35 mouse cellular contexts compared by ENCODE assay signal in the genomic region with DNA sequence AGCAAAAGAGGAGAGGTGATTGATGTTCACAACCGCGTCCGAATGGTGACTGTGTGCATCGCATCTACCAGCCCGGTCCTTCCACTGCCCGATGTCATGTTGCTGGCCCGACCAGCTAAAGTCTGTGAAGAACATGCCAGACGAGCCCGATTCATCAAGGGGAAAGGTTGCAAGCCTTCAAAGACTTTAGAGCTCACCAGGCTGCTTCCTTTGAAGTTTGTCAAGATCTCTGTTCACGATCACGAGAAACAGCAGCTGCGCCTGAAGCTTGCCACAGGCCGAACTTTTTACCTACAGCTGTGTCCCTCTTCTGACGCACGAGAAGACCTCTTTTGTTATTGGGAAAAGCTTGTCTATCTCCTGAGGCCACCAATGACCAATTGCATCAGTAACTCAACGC. TPM values are rescaled to one million over a fixed set of nuclear protein-coding genes. Genes with fewer than 3 reads are reported as not detected.
DNase-seq lines count a peak whose midpoint lies in the region; ATAC-seq and TF ChIP-seq lines count a peak whose summit lies in the region.
"Had no signal": no experiment of that assay in that cellular context is flagged by ENCODE, and none has a peak within 500 bp of the region (broad histone marks: within the 10 kb centered on the region; RNA-seq: fewer than 3 reads in every experiment).

No protein-coding gene starts in this region.

- no peak for TF ChIP-seq POLR2A in spleen, adult 2 months (IDR thresholded peaks at IDR 0.05; ENCODE audit: low read depth, low read length)
- TF ChIP-seq POLR2A in thymus, adult 2 months (IDR thresholded peaks at IDR 0.05; ENCODE audit: control insufficient read depth, extremely low read depth, insufficient read depth, low read length, poor library complexity): no peak

- no peak for DNase-seq in spleen, adult 2 months (ENCODE audit: low read depth in 1 of 2, low spot score in 2 of 2)
- DNase-seq in spleen, adult 12 weeks (ENCODE audit: low spot score): no peak
- peak; percentile 61 for DNase-seq in thymus, adult 2 months
- peak; percentile 63 to 68 for DNase-seq in thymus, postnatal 36 days
- DNase-seq in frontal cortex, adult 2 months (ENCODE audit: extremely low spot score in 1 of 2, low spot score in 1 of 2): no peak
- DNase-seq in gastrocnemius, postnatal 4 days (ENCODE audit: low spot score in 2 of 2): no peak
- DNase-seq in lung, postnatal 10 days: no peak
- DNase-seq: cerebellum, adult 2 months; cerebellum, postnatal 25 days; gastrocnemius, postnatal 36 days; kidney, adult 9 months; kidney, postnatal 10 days; liver, embryonic 13.5 days; lung, adult 18-20 months had no signal

- H3K27me3 ChIP-seq in spleen, adult 2 months (ENCODE audit: control insufficient read depth, insufficient read depth, low read length): no peaks in the 10 kb centered on the region
- H3K27me3 ChIP-seq in thymus, adult 2 months (ENCODE audit: control insufficient read depth, insufficient read depth, low read length): no peaks in the 10 kb centered on the region
- H3K27me3 ChIP-seq: forebrain, embryonic 13.5 days; limb, embryonic 15.5 days; liver, embryonic 13.5 days; midbrain, embryonic 13.5 days had no signal

- no peak overlapping the region for H3K4me3 ChIP-seq in spleen, adult 2 months (ENCODE audit: extremely low read depth, insufficient read depth, insufficient read length)
- no peak overlapping the region for H3K4me3 ChIP-seq in thymus, adult 2 months (ENCODE audit: control insufficient read depth, insufficient read depth, low read length)
- H3K4me3 ChIP-seq: forebrain, embryonic 13.5 days; limb, embryonic 10.5 days; limb, embryonic 15.5 days; liver, embryonic 13.5 days; midbrain, embryonic 13.5 days had no signal

- peak overlapping the region; percentile 37; the same call in 1 of the 2 replicates for H3K27ac ChIP-seq in spleen, adult 2 months (ENCODE audit: insufficient read depth, low read length)
- peak overlapping the region; percentile 77 for H3K27ac ChIP-seq in thymus, adult 2 months (ENCODE audit: control insufficient read depth, insufficient read depth, low read length)
- H3K27ac ChIP-seq: forebrain, embryonic 13.5 days; limb, embryonic 10.5 days; limb, embryonic 15.5 days; liver, embryonic 13.5 days; macrophage; midbrain, embryonic 13.5 days had no signal

- TF ChIP-seq CTCF in spleen, adult 2 months (IDR thresholded peaks at IDR 0.05; ENCODE audit: extremely low read depth, insufficient read depth, insufficient read length, insufficient replicate concordance): no peak
- no peak for TF ChIP-seq CTCF in thymus, adult 2 months (IDR thresholded peaks at IDR 0.05; ENCODE audit: borderline replicate concordance, control insufficient read depth, extremely low read depth, insufficient read depth, low read length, poor library complexity)

- peaks cover 2% of the 10 kb centered on the region; the same call in 1 of the 2 replicates for H3K4me1 ChIP-seq in spleen, adult 2 months (ENCODE audit: control insufficient read depth, insufficient read depth, insufficient read length)
- H3K4me1 ChIP-seq in thymus, adult 2 months (replicated peaks; ENCODE audit: control insufficient read depth, insufficient read depth, low read length): peaks cover 35% of the 10 kb centered on the region
- H3K4me1 ChIP-seq: forebrain, embryonic 13.5 days; limb, embryonic 15.5 days; midbrain, embryonic 13.5 days had no signal

- ATAC-seq in activated CD4-positive, CD25-positive, alpha-beta regulatory T cell, adult 4 months: peak; percentile 69
- ATAC-seq: forebrain, embryonic 13.5 days; hindbrain, embryonic 16.5 days; intestine, postnatal 0 days; lung, postnatal 0 days; midbrain, embryonic 13.5 days had no signal

- no peaks in the 10 kb centered on the region for H3K36me3 ChIP-seq in spleen, adult 2 months (ENCODE audit: control insufficient read depth, insufficient read depth, low read length)
- H3K36me3 ChIP-seq in thymus, adult 2 months (ENCODE audit: control insufficient read depth, insufficient read depth, low read length): no peaks in the 10 kb centered on the region
- H3K36me3 ChIP-seq: limb, embryonic 10.5 days; limb, embryonic 15.5 days; liver, embryonic 13.5 days; midbrain, embryonic 13.5 days had no signal

- 83% methylated on average over 16 of the region's 16 CpGs for WGBS in spleen, adult 2 months
- WGBS in thymus, adult 2 months: 31% methylated on average over 16 of the region's 16 CpGs

RNA-seq across cellular contexts. Expression of gene Fam71b, which starts 8.6 kb away (rescaled TPM):
- 0.69 and 1.2 TPM in 2 replicates for polyA plus RNA-seq in spleen, adult 2 months (2012; rRNA removed)
- polyA plus RNA-seq in activated CD4-positive, CD25-positive, alpha-beta regulatory T cell, adult 4 months (2017; shearing (Covaris generic)): not detected
- 2.1 and 2.6 TPM in 2 replicates for polyA plus RNA-seq in thymus, adult 2 months (2012; rRNA removed)
- not detected in 2 replicates for polyA plus RNA-seq in frontal cortex, adult 2 months (2012; rRNA removed)
- not detected for total RNA-seq in gastrocnemius, postnatal 4 days (2021)
- total RNA-seq: adrenal gland, postnatal 4 days; ES-E14; gastrocnemius, adult 18-20 months; gastrocnemius, postnatal 36 days; heart, adult 8-10 months; heart, postnatal 25 days; left cerebral cortex, postnatal 10 days; megakaryocyte-erythroid progenitor cell, adult 5-6 weeks; neutrophil, adult 5-6 weeks had no signal
- polyA plus RNA-seq: cerebellum, adult 2 months; embryonic facial prominence, embryonic 11.5 days; forebrain, embryonic 13.5 days; heart, embryonic 14.5 days; hindbrain, embryonic 11.5 days; hindbrain, embryonic 16.5 days; intestine, postnatal 0 days; limb, embryonic 10.5 days; limb, embryonic 15.5 days; liver, embryonic 13.5 days; lung, postnatal 0 days; macrophage; midbrain, embryonic 13.5 days; neural tube, embryonic 11.5 days had no signal

RNA-seq across cellular contexts. Expression of gene Itk, which starts 15.7 kb away (rescaled TPM):
- 9.8 and 11.5 TPM in 2 replicates for polyA plus RNA-seq in spleen, adult 2 months (2012; rRNA removed)
- polyA plus RNA-seq in activated CD4-positive, CD25-positive, alpha-beta regulatory T cell, adult 4 months (2017; shearing (Covaris generic)): 100 to 1,000 TPM; 102 to 115 TPM
- polyA plus RNA-seq in thymus, adult 2 months (2012; rRNA removed): 117 and 125 TPM in 2 replicates
- 0.20 and 0.36 TPM in 2 replicates for polyA plus RNA-seq in frontal cortex, adult 2 months (2012; rRNA removed)
- under 1 TPM; 0.22 to 0.23 TPM for total RNA-seq in gastrocnemius, postnatal 4 days (2021)
- total RNA-seq: ES-E14 had no signal
- polyA plus RNA-seq: embryonic facial prominence, embryonic 11.5 days; forebrain, embryonic 13.5 days; heart, embryonic 14.5 days; hindbrain, embryonic 11.5 days; hindbrain, embryonic 16.5 days; limb, embryonic 10.5 days; midbrain, embryonic 13.5 days; neural tube, embryonic 11.5 days had no signal

RNA-seq across cellular contexts. Expression of gene Med7, which starts 31.7 kb away (rescaled TPM):
- polyA plus RNA-seq in spleen, adult 2 months (2012; rRNA removed): 14.7 and 21.0 TPM in 2 replicates
- 10 to 100 TPM; 41.5 to 42.1 TPM for polyA plus RNA-seq in activated CD4-positive, CD25-positive, alpha-beta regulatory T cell, adult 4 months (2017; shearing (Covaris generic))
- polyA plus RNA-seq in thymus, adult 2 months (2012; rRNA removed): 26.2 and 28.2 TPM in 2 replicates
- polyA plus RNA-seq in frontal cortex, adult 2 months (2012; rRNA removed): 31.8 and 32.2 TPM in 2 replicates
- total RNA-seq in gastrocnemius, postnatal 4 days (2021): 10 to 100 TPM; 22.8 to 25.0 TPM

RNA-seq across cellular contexts. Expression of gene Havcr2, which starts 49.7 kb away (rescaled TPM):
- polyA plus RNA-seq in spleen, adult 2 months (2012; rRNA removed): 2.5 and 3.2 TPM in 2 replicates
- polyA plus RNA-seq in activated CD4-positive, CD25-positive, alpha-beta regulatory T cell, adult 4 months (2017; shearing (Covaris generic)): 1 to 10 TPM; 5.5 to 8.1 TPM
- polyA plus RNA-seq in thymus, adult 2 months (2012; rRNA removed): 1.8 TPM in 2 replicates
- 1.6 and 2.0 TPM in 2 replicates for polyA plus RNA-seq in frontal cortex, adult 2 months (2012; rRNA removed)
- total RNA-seq in gastrocnemius, postnatal 4 days (2021): under 1 TPM; 0.10 to 0.27 TPM
- total RNA-seq: ES-E14; gastrocnemius, adult 18-20 months; gastrocnemius, postnatal 36 days had no signal
- polyA plus RNA-seq: embryonic facial prominence, embryonic 11.5 days had no signal

Comparison
In these comparisons a context has a peak if more than half of its experiments do, and no peak if none do; other contexts are left out.
1. DNase-seq: peak in thymus, adult 2 months (single experiment) and thymus, postnatal 36 days (2 of 2); none in spleen, adult 2 months (0 of 2), spleen, adult 12 weeks (single experiment), frontal cortex, adult 2 months (0 of 2), gastrocnemius, postnatal 4 days (0 of 2) and lung, postnatal 10 days (single experiment).